Mouse (Mus musculus) midbrain, embryonic 16.5 days (tissue): ENCODE measurements around the gene Alyref. TPM values are rescaled to one million over a fixed set of nuclear protein-coding genes. Genes with fewer than 3 reads are reported as not detected.

Experiments
- ATAC-seq: fragments of 200-750 bp; cut with Nextera tagmentation; 2 replicates; pipeline ENCODE4 v1.8.0; 2017; ENCODE audit warnings: moderate TSS enrichment
- H3K27ac ChIP-seq: fragments of 300-500 bp; sonication (generic); 2 replicates; pipeline ENCODE4 v1.5.1; 2014; ENCODE audit warnings: mild to moderate bottlenecking, low read length, mixed read lengths
- H3K27me3 ChIP-seq: fragments of 300-500 bp; sonication (generic); 2 replicates; pipeline ENCODE4 v1.6.1; 2014; ENCODE audit warnings: low read depth, low read length, mixed read lengths; ENCODE audit not compliant: control insufficient read depth, insufficient read depth
- H3K36me3 ChIP-seq: fragments of 300-500 bp; sonication (generic); 2 replicates; pipeline ENCODE4 v1.6.1; 2014; ENCODE audit warnings: mild to moderate bottlenecking, low read length, moderate library complexity, mixed read lengths; ENCODE audit not compliant: control insufficient read depth, insufficient read depth
- H3K4me1 ChIP-seq: fragments of 300-500 bp; sonication (generic); 2 replicates; pipeline ENCODE4 v1.6.1; 2014; ENCODE audit warnings: mild to moderate bottlenecking, low read length, mixed read lengths; ENCODE audit not compliant: control insufficient read depth, insufficient read depth
- H3K4me2 ChIP-seq: fragments of 300-500 bp; sonication (generic); 2 replicates; pipeline ENCODE4 v1.6.1; 2014; ENCODE audit warnings: mild to moderate bottlenecking, low read length, mixed read lengths
- H3K4me3 ChIP-seq: fragments of 300-500 bp; sonication (generic); 2 replicates; pipeline ENCODE4 v1.5.1; 2014; ENCODE audit warnings: low read depth, mild to moderate bottlenecking, low read length, moderate library complexity, mixed read lengths
- H3K9ac ChIP-seq: fragments of 300-500 bp; sonication (generic); 2 replicates; pipeline ENCODE4 v1.6.1; 2014; ENCODE audit warnings: low read depth, low read length, mixed read lengths
- H3K9me3 ChIP-seq: fragments of 300-500 bp; sonication (generic); replicated peaks from 2 replicates; pipeline ENCODE4 v1.6.1; 2014; ENCODE audit warnings: mild to moderate bottlenecking, low read length, mixed read lengths; ENCODE audit not compliant: control insufficient read depth, poor library complexity, severe bottlenecking
- WGBS: fragments of 180-500 bp; shearing (Covaris S2); extraction: QIAGEN DNeasy Blood & Tissue Kit; methylation state at CpG from one replicate; pipeline ENCODE4 v1.1.7; 2014; 5-methylcytosine and 5-hydroxymethylcytosine counted together
- polyA plus RNA-seq: library from polyadenylated mRNA; unstranded; fragments of >200 nt; fragmentation: Nextera tagmentation; extraction: Ambion mirVana; gene quantifications from 2 replicates; pipeline ENCODE4 v1.2.1, GENCODE M21; 2015

The Alyref gene
- polyA plus RNA-seq, 1 experiment from 2014 or later = 194 TPM

DNA sequence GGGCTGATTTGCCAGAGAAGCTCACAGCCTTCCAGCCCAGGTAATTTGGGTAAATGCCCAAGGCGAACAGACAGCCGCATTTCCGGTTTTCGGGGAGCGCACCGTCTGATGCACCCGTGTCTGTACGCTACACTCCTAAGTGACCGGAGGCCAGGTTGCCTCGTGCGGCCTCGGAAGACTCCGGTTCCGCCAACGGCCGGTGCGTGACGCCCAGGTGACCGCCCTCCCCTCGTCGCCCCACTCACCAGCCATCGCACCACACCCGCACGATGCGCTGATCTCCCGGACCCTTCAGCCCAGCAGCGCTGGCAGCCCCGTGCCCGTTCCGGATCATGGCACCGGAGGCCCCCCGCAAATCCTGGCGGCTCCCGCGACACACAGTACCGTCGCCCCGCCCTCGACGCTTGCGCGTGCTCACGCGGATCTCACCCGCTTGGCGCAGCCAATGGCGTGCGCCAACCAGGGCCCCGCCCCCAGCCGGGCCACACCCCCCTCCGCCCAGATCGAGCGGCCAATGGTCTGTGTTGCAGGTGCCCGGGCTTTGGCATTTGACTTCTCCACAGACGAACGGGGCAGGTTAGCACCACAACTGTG is 19.5 kb upstream of the Alyref start, which contains the start of gene Pcyt2:
Pcyt2 (minus strand) TSS at position 418 of the 594 bp plus-strand sequence.
- H3K36me3 ChIP-seq = peaks cover 42% of the 10 kb centered on the region
- peak within 1 kb of the TSS; percentile 94 for H3K4me2 ChIP-seq
- H3K27ac ChIP-seq = peak within 1 kb of the TSS; percentile 89
- peak within 1 kb of the TSS; percentile 80 for H3K4me3 ChIP-seq
- ATAC-seq = peak; percentile 95
- no peaks in the 10 kb centered on the region for H3K9me3 ChIP-seq
- no peaks in the 10 kb centered on the region for H3K27me3 ChIP-seq
- peaks cover 19% of the 10 kb centered on the region for H3K4me1 ChIP-seq
- peak within 1 kb of the TSS; percentile 87 for H3K9ac ChIP-seq
- 1% methylated on average over 56 of the region's 56 CpGs for WGBS

- WGBS = 51% methylated on average over 4 of the region's 4 CpGs
- Histone ChIP-seq H3K4me3 (peak overlapping the region; percentile 80), H3K36me3 (peaks cover 46% of the 10 kb centered on the region), H3K27ac (peak overlapping the region; percentile 89), H3K9me3 (no peaks in the 10 kb centered on the region), H3K4me2 (peak overlapping the region; percentile 94), H3K4me1 (peaks cover 19% of the 10 kb centered on the region), H3K9ac (peak overlapping the region; percentile 87), H3K27me3 (no peaks in the 10 kb centered on the region)
- no peak for ATAC-seq
Observed at GRCm38 (mm10) chr11:120616617-120617294, 18.6 kb upstream of the Alyref start.

GRCm38 (mm10) chr11:120615606-120616203 is 17.5 kb upstream of the Alyref start:
- no peaks in the 10 kb centered on the region for H3K27me3 ChIP-seq
- no peaks in the 10 kb centered on the region for H3K9me3 ChIP-seq
- peak overlapping the region; percentile 25; the same call in 1 of the 2 replicates for H3K9ac ChIP-seq
- H3K4me2 ChIP-seq = peak overlapping the region; percentile 94; the same call in 1 of the 2 replicates
- peaks cover 44% of the 10 kb centered on the region for H3K36me3 ChIP-seq
- no peak overlapping the region for H3K27ac ChIP-seq
- H3K4me1 ChIP-seq = peaks cover 19% of the 10 kb centered on the region
- no peak overlapping the region for H3K4me3 ChIP-seq
- no peak for ATAC-seq
- 91% methylated on average over 11 of the region's 11 CpGs for WGBS

DNA sequence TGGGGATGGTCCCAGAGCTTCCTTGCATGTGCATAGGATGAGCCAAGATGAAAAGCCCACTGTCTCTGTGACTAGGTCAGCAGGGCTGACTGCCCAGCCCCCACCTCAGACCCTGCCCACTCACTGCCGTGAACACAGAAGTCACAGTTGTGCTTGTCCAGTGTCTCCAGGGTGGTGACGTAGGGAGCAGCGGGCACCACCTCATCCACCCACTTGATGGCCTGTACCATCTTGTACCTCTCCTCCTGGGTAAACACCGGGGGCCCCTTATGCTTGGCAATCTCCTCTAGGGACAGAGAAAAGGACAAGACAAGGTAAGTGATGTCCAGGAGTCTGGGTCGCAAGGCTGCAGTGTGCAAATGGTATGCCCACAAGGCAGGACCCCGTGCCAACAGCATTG is 17.0 kb upstream of the Alyref start:
- Histone ChIP-seq H3K4me3 (no peak overlapping the region), H3K4me1 (peaks cover 19% of the 10 kb centered on the region), H3K27ac (no peak overlapping the region), H3K4me2 (no peak overlapping the region), H3K9ac (no peak overlapping the region), H3K36me3 (peaks cover 44% of the 10 kb centered on the region), H3K9me3 (no peaks in the 10 kb centered on the region), H3K27me3 (no peaks in the 10 kb centered on the region)
- no peak for ATAC-seq
- 94% methylated on average over 6 of the region's 6 CpGs for WGBS

DNA sequence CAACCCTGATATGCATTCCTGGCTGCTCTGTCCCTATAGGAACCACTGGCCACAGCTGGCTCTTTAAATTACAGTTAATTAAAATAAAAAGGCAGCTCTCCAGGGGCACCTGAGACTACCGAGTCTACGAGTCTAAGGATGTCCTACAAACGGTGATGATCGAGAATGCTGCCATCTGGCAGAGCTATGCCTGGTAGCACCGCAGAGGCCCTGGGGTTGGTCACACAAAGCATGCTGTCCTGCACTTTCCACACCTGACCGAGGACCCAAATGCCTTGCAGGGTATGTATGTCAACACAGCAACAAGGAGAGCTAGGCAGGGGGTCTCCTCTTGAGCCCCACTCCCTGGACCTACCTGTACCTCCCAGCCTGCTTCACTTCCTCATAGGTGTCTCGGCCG is 15.8 kb upstream of the Alyref start:
- no peaks in the 10 kb centered on the region for H3K9me3 ChIP-seq
- H3K4me2 ChIP-seq = no peak overlapping the region
- no peaks in the 10 kb centered on the region; the same call in 1 of the 2 replicates for H3K27me3 ChIP-seq
- WGBS = 85% methylated on average over 8 of the region's 8 CpGs
- no peak for ATAC-seq
- H3K27ac ChIP-seq = no peak overlapping the region
- H3K4me1 ChIP-seq = peaks cover 19% of the 10 kb centered on the region
- H3K36me3 ChIP-seq = peaks cover 42% of the 10 kb centered on the region
- no peak overlapping the region for H3K4me3 ChIP-seq
- H3K9ac ChIP-seq = no peak overlapping the region

DNA sequence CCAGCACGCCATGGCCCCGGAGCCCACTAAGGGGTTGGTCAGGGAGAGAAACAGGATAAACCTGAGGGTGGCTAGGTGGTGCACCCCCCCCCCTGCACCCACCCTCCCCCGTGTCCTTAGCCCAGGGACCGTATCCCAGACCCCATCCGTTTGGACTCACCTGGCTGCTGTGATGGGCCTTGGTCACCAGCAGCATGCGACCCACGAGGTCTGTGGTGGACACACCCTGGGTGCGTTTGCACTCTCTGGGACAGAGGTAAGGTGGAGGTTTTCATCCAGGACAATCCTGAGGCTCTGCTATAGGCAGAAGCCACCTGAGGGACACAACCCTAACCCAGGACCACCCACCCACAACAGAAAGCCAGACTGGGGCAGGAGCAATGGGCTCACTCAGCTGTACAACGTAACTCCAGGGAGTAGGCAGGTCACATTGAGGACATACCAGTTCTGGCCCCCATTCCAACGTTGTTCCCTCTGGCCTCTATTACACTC is 15.4 kb upstream of the Alyref start:
- ATAC-seq = no peak
- H3K36me3 ChIP-seq = peaks cover 37% of the 10 kb centered on the region
- H3K9me3 ChIP-seq = no peaks in the 10 kb centered on the region
- WGBS = 90% methylated on average over 9 of the region's 10 CpGs
- H3K27ac ChIP-seq = no peak overlapping the region
- H3K9ac ChIP-seq = no peak overlapping the region
- H3K4me1 ChIP-seq = peaks cover 23% of the 10 kb centered on the region
- no peak overlapping the region for H3K4me2 ChIP-seq
- H3K4me3 ChIP-seq = no peak overlapping the region
- H3K27me3 ChIP-seq = no peaks in the 10 kb centered on the region; the same call in 1 of the 2 replicates

DNA sequence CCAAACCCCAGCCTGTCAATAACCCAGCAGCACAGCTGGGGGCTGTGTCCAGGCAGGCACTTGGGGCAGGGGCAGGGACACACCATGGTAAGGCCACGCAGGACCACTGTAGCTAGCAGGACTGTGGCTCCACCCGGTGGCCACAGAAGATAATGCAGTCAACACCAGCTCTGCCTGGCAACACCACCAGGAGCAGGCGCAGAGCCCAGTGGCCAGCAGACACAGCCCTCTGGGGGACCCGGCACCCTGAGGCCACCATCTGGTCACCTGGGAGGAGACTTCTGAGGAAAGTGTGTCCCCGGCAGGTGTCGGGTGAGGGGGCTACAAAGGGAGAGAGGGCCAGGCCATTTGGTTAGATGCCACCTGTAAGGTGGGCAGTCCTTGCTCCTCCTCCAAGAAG is 14.6 kb upstream of the Alyref start:
- Histone ChIP-seq H3K9ac (no peak overlapping the region), H3K4me2 (no peak overlapping the region), H3K4me1 (peaks cover 22% of the 10 kb centered on the region), H3K36me3 (peaks cover 31% of the 10 kb centered on the region; the same call in 1 of the 2 replicates), H3K9me3 (no peaks in the 10 kb centered on the region), H3K27ac (no peak overlapping the region), H3K4me3 (no peak overlapping the region), H3K27me3 (no peaks in the 10 kb centered on the region; the same call in 1 of the 2 replicates)
- 47% methylated on average over 6 of the region's 6 CpGs for WGBS
- ATAC-seq = no peak

DNA sequence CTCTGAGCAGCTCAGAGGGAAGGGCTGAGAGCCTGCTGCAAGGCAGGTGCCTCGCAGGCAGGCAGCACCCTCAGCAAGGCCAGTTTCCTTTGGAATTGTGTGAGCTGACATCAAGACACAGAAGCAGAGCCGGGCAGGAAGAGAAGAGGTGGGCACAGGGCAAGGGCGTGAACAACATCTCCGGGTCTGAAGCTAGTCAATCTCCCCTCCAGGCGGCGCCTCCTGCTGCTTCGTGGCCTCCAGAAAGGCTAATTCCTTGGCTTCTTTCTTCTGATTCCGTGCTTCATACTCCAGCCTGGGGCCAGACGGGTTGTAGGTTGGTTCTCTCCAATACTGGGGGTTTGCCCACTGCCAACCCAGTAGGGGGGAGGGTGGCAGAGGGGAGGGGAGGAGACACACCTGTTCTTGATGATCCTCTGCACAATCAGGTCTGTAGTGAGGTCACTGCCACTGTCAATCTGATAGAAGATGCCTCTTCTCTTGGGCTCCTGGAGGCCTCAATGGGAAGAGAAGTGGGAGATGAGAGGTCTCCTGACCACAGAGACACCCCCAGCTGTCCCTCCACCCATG is 12.4 kb upstream of the Alyref start:
- ATAC-seq = no peak
- no peak overlapping the region for H3K27ac ChIP-seq
- H3K4me2 ChIP-seq = no peak overlapping the region
- WGBS = 79% methylated on average over 9 of the region's 9 CpGs
- peaks cover 6% of the 10 kb centered on the region; the same call in 1 of the 2 replicates for H3K4me1 ChIP-seq
- no peaks in the 10 kb centered on the region for H3K9me3 ChIP-seq
- H3K27me3 ChIP-seq = no peaks in the 10 kb centered on the region; the same call in 1 of the 2 replicates
- no peak overlapping the region for H3K4me3 ChIP-seq
- H3K9ac ChIP-seq = no peak overlapping the region
- H3K36me3 ChIP-seq = peaks cover 28% of the 10 kb centered on the region; the same call in 1 of the 2 replicates
